Mouse (Mus musculus) retina, embryonic 14.5 days (tissue): ENCODE measurements around the gene Focad.

Experiments used
- DNase-seq: peaks from one replicate; pipeline ENCODE4 v3.0.0-alpha.2; 2015; ENCODE audit warnings: low spot score

The Focad gene

GRCm38 (mm10) chr4:88094062-88094767 lies at the start of gene Focad:
TSS of gene Focad (plus strand) at chr4:88094629.
- DNase-seq: peak; percentile 97

- no peak for DNase-seq
Observed at GRCm38 (mm10) chr4:88045151-88045550, 49.3 kb upstream of the Focad start.

DNA sequence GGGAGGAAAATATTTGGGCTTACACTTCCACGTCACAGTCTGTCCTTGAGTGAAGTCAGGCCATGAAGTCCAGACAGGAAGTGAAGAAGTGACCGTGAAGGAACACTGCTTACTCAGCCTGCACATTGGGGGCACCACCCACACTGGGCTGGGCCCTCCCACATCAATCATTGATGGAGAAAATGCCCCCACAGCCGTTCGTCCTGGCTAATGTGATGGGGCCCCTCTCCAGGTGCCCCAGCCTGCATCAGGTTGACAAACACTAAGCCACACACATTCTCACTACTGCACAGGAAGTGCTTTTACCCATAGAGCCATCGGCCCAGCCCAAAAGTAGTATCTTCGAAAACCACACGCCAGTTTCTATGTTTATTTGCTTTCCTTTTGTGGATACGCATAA lies 48.1 kb upstream of the Focad start:
- DNase-seq: no peak

DNA sequence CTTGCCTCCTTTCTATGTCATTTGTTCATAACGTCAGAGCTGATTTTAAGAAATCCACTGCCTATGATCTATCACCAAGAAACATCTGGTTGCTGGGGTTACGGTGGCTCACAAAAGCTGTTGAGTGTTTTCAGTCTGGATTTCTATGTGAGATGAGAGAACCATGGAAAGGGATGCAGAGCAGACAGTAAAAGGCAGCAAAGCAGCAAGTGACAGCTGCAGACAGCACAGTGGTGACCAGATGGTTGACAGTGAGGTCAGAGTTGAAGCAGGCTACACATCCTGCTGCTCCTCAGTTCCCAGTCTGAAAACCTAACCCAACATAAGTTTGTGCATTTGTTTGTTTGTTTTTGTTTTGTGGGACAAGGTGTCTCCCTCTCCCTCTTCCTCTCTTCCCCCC lies 19.0 kb upstream of the Focad start:
- DNase-seq: no peak

- DNase-seq: no peak
Observed at GRCm38 (mm10) chr4:88078983-88079382, 15.4 kb upstream of the Focad start.

GRCm38 (mm10) chr4:88081417-88081816 lies 13.0 kb upstream of the Focad start:
- no peak for DNase-seq

DNA sequence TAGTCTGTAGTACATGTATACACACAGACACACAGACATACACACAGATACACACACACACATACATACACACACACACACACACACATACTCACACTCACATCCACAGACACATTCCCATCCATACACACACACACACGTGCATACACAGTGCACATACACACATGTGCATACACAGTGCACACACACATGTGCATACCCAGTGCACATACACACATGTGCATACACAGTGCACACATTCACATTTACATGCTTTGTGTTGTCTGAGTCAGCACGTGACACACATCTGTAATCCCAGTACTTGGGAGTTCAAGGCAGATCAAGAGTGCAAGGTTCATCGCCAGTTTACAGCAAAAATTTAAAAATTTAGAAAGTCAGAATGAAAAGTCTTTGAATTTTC lies 12.5 kb upstream of the Focad start:
- DNase-seq: no peak

DNA sequence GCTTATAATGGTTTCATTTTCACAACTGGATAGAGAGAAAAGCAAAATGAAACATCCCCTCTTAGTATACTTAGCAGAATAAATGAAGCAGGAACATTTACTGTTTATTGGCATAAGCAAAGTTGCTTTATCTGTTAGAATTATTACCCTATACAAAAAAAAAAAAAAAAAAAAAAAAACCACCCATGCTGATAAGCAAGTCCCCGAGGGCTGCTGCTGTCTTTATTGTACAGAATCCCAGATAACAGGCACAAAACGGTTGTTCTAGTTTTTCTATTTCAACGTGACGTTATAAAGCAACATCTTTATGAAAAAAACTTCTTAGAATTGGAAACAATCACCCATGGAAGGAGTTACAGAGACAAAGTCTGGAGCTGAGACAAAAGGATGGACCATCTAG lies 12.0 kb upstream of the Focad start:
- no peak for DNase-seq

DNA sequence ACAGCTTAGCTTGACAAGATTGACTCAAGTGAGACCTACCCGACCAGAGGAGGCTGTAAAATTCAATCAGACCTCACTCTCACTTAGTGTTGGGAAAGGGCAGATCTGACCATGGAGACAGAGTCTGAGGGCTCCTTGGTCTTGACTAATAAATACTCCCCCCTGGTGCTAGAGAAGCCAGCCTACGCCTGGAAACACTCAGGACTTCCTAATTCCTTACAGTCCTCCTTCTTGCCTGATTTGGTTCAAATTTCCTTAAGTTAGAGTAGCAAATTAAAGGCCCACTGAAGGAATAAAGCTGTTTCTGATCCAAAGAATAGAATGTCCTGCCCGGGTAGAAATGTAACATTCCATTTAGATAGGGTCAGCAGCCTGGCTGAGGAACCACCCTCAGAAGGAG lies 10.6 kb upstream of the Focad start:
- no peak for DNase-seq

DNA sequence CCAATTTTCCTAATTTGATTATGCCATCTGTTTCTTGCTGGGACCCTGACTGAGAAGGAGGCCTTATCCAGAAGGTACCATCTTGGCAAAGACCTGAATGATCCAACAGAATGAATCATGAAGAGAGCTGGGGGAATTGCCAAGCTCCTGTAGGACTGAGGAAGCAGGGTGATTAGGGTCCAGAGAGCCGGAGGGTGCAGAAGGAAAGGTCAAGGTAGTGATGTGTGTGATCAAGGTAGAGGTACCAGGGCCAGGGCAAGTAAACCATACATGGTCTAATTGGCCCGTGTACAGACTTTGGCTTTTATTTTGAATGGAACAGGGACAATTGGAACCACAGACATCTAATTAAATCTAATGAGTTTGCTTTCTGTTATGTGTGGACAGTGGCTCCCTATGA lies 4.1 kb upstream of the Focad start:
- DNase-seq: no peak

GRCm38 (mm10) chr4:88094768-88095420 lies 465 bp downstream of the Focad start:
- no peak for DNase-seq

DNA sequence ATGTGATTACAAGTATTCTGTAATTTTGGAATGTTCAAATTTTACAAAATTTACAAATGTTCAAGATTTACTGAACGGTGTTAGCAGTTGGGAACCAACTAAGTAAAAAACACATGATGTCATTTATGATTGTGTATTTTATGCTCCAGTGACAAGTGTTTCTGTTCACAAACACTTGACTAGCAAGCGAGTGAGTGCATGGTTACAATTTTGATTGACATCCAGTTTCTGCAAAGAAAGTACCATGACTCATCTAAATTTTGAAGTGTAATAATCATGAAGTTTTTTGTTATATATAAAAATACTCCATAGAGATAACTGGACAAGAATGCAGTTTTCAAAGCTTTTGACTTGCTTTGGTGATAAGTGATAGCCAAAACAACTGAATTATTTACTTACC lies 1.3 kb downstream of the Focad start:
- DNase-seq: peak; percentile 5

DNA sequence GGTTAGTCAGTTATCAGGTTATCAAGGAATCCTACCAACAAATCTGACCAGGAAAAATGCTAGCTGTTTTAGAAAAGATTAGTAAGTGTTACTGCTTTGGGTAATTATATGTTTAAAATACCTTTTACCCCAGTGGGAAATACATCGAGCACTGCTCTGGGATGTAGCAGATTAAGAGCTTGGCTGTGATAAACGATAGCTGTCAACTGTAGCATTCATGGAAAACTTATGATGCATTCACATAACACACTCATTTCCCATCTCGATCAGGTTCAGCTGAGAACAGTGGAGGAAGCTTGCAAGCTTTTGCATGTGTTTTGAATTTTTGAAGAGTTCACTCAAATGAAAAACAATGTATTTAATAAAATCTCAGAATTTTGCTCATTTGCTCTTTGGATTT lies 14.2 kb downstream of the Focad start:
- DNase-seq: no peak

DNA sequence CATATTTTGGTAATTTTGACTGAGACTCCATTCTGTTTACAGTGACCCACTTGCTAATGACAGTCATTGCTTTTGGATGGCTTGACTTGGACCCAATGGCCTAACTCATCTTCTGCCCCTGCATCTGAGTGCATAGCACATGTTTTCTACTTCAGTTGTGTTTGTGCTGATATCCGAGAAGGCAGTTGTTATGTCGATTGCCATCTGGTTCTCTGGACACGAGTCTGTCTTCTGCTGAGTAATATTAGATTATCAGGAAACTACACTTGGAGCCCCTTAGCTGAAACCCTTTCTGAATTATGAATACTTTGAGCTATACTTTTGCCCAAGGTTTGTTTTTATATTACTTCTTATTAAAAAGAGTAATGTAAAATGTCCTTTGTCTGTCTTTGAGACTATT lies 22.9 kb downstream of the Focad start:
- no peak for DNase-seq

- no peak for DNase-seq
Observed at GRCm38 (mm10) chr4:88117942-88118341, 23.5 kb downstream of the Focad start.

DNA sequence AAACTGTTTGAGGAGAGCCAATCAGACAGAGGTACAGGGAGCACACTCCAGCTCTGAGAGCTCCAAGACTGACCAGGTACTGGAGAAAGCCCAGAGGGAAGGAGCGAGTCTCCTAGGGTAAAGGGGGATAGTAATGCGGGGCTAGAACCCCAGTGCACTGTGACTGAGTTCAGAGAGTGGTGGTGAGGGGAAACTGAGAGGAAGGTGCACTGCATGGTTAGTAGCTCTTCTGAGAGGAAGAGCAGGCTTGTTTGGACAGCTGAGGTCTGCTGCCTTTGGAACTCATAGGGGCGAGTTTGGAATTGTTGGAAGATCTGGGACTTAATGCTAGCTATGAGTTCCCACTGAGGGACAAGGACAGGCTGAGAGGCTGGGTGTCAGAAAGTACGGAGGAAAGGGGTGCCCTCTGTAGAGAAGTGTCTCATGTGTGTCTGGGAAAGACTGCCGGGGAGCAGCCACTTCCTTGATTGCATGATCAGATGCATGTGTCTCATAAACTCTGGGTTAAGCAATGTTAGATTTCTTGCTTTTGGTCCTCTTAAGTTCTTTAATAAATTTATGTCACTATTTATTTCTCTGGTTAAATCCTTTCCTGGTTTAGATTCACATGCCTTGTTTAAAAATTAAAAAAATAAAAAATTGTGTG lies 24.4 kb downstream of the Focad start:
- no peak for DNase-seq

GRCm38 (mm10) chr4:88120091-88120490 lies 25.7 kb downstream of the Focad start:
- no peak for DNase-seq

GRCm38 (mm10) chr4:88122472-88122871 lies 28.0 kb downstream of the Focad start:
- no peak for DNase-seq

- no peak for DNase-seq
Observed at GRCm38 (mm10) chr4:88135936-88136335, 41.5 kb downstream of the Focad start.

- no peak for DNase-seq
Observed at GRCm38 (mm10) chr4:88136528-88136927, 42.1 kb downstream of the Focad start.

DNA sequence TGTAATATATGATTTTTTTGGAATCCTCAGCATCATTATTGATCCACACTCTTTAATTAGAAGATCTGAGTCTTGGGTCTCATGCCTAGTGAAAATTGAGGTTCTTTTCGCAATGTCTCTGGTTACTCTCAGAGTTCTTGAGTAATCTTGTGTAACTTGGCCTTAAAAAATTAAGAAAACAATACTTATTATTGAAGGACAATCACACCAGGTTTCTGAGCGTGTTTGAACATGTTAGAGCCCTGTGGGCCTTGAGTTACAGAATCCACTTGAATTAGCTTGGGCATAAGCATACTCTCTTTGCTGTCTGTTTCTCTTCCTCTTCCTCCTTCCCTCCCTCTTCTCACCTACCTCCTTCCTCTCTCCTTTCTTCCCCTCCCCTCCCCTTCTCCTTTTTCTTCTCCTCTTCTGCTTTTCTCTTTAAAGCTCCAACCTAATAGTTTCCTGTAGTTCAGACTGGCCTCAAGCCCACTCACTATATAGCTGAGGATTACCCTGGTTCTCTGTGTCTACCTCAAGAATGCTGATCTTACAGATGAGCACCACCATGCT lies 44.0 kb downstream of the Focad start:
- no peak for DNase-seq

GRCm38 (mm10) chr4:88149462-88149861 lies 55.0 kb downstream of the Focad start:
- DNase-seq: no peak

- DNase-seq: no peak
Observed at GRCm38 (mm10) chr4:88155490-88156160, 61.2 kb downstream of the Focad start.
